Mouse (Mus musculus): ENCODE measurements around the gene Ppcs. TPM values are rescaled to one million over a fixed set of nuclear protein-coding genes. Genes with fewer than 3 reads are reported as not detected.

Gene Ppcs
- total RNA-seq (2021), result 1 to 10 TPM; 5.5 to 7.2 TPM

DNA sequence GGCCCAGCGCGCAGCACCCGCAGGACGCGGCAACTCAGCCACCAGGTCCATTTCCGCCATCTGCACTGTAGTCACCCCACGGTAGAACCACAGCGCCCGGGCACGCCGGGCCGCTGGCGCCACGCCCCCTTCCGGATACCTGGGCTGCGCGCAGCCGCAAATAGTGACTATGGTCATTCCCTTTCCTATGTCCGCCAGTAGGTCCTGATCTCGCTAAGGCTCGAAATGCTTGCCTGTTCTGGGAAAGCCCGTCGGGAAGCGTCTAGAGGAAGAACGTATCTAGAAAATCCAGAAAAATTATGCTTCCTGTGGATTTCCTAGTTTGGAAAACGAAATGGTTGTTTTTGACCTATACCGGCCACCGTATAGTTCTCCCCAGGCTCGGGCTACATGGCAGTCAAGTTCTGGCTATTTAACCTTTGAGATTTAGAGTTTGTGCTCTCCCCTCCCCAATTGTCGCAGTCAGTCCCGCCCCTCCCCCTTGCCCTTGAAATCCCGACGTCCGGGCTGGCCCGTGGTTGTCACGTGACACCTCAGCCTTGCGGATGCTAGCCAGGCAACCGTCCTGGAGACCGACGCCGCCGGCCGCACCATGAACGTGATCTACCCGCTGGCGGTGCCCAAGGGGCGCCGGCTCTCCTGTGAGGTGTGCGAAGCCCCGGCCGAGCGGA lies at the start of gene Ppcs, which contains the start of gene Zmynd12:
Ppcs (minus strand) TSS at position 127 of the 671 bp plus-strand sequence.
Zmynd12 (plus strand) TSS at position 521 of the 671 bp plus-strand sequence.
- intact Hi-C loops (cut with DNase I), result loop anchor here (5.0 kb wide), 1 partner anchor 40 kb away; no protein-coding TSS in a partner anchor
- peak; percentile 83 to 94 for DNase-seq (ENCODE audit: extremely low spot score in 1 of 2, low spot score in 2 of 2)

DNA sequence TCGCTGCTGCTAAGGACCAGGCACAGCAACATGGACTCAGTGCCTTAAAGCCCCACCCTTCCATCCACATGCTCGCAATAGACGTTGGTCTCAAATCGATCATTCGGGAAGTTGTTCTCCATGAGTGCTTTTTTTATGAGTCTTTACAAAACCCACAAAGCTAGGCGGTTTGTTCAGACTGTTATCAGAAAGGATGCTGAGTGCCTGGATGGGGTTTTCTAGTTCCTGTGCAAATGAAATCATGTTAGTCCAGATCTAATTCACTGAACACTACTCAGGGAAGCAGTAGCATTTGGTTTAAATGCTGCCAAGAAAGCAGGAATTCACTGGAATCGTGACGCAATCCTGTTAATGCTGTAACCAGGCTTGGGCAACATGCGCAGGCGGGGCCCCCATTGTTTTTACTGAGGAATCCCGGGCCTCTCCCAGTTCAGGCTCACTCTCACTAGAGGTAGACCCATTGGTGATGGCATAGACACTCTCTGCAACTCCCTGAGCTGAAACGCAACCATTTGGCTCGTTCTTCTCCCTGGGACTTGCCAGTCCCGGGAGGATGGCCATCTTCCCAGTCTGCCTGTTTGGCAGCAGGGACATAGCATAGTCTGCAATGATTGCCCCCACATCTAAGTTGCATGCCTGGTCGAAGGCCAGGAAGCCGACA lies 45.6 kb upstream of the Ppcs start:
- DNase-seq (ENCODE audit: extremely low spot score in 1 of 2, low spot score in 2 of 2), result no peak
- intact Hi-C loops (cut with DNase I), result no loop called here

DNA sequence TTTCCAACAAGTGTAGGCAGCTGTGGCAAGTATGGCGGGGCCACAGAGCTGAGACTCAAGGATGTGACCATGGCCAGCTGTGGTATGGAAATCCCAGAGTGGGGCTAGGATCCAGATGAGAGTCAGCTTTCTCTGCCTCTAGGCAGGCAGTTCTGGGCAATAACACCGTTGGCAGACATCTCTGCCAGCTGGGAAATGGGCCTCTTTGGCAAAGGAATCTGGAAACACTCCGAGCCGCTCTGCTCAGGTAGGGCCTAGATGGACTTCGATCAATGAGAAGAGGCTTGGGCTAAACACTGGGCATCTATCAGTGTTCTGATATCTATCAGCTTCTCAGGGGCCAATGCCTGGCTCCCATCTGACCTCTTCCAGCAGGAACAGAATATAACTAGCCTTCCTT lies 43.6 kb upstream of the Ppcs start:
- intact Hi-C loops (cut with DNase I), result no loop called here
- DNase-seq (ENCODE audit: extremely low spot score in 1 of 2, low spot score in 2 of 2), result no peak

DNA sequence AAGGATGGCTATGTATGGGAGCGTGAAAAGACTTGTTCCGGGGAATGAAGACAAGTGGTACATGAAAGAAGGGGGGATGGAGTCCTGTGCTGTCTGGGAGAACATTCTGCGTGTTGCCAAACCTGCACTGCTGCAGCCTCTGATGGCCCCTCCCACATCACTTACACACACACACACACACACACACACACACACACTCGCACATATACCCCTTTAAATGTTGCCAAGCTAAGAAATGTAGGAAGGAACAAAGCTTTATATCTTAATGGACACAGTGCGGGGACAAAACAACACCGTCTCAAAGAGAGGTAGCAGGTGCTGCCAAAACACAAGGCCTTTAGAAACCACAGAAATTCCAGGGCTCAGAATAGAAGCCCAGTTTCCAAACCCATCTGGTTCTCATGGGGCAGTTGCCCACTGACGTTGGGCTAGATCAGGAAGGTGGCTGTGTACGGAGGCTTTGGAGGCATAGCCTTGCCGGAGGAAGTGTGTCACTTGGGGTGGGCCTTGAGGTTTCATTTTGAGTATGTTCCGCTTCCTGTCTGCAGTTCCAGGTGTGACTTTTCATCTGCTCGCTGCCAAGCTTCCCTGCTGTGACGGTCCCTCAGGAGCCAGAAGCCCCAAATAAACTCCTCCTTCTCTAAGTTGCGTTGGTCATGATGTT lies 41.7 kb upstream of the Ppcs start:
- DNase-seq (ENCODE audit: extremely low spot score in 1 of 2, low spot score in 2 of 2), result no peak
- intact Hi-C loops (cut with DNase I), result loop anchor here (5.0 kb wide), 1 partner anchor 42 kb away; the partner anchor contains the start of genes Ppcs and Zmynd12

GRCm38 (mm10) chr4:119462858-119463755 lies 40.9 kb upstream of the Ppcs start:
- peak; percentile 44 to 77 for DNase-seq (ENCODE audit: extremely low spot score in 1 of 2, low spot score in 2 of 2)
- intact Hi-C loops (cut with DNase I), result loop anchor here (5.0 kb wide), 1 partner anchor 41 kb away; the partner anchor contains the start of genes Ppcs and Zmynd12

DNA sequence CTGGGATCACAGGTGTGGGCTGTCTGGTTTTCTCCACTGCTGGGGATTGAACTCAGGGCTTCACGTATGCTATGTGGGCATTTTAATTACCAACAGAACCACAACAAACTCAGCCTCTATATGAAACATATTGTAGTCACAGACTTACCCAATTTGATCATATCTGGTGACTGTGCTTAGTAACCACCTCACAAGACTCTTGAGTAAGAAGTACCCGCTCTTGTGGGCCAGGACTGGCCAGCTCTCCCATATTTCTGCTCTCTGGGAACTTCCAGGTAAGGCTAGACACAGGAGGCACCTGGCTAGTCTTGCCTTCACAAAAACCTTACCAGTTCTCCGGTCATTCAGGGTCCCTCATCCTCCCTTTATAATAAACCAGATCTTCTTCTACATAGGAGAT lies 40.2 kb upstream of the Ppcs start:
- no peak for DNase-seq (ENCODE audit: extremely low spot score in 1 of 2, low spot score in 2 of 2)
- intact Hi-C loops (cut with DNase I), result loop anchor here (5.0 kb wide), 1 partner anchor 40 kb away; the partner anchor contains the start of genes Ppcs and Zmynd12

DNA sequence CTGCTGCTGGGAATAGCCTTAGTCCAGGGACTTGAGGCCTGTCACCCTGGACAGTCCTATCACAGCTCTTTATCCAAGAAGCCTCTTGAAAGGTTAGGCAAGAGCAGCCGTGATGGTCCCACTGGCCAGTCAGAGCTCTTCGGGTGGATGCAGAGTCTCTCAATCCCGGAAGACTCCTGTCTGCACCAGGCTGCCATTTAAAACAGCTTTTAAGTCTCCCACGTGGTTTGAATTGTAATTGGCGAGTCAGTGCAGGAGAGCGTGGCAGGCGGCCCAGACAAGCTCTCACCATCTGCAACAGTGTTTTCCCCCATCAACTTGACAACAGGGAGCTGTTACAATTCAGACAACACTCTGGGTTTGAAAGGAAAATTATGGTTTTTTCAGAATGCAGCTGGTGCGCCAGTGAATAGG lies 38.5 kb upstream of the Ppcs start:
- intact Hi-C loops (cut with DNase I), result loop anchor here (5.0 kb wide), 1 partner anchor 38 kb away; the partner anchor contains the start of genes Ppcs and Zmynd12
- peak; percentile 78 to 89 for DNase-seq (ENCODE audit: extremely low spot score in 1 of 2, low spot score in 2 of 2)

GRCm38 (mm10) chr4:119460296-119460695 lies 38.1 kb upstream of the Ppcs start:
- intact Hi-C loops (cut with DNase I), result loop anchor here (5.0 kb wide), 1 partner anchor 38 kb away; the partner anchor contains the start of genes Ppcs and Zmynd12
- peak; percentile 40 to 52 for DNase-seq (ENCODE audit: extremely low spot score in 1 of 2, low spot score in 2 of 2)

GRCm38 (mm10) chr4:119453533-119453932 lies 31.3 kb upstream of the Ppcs start:
- intact Hi-C loops (cut with DNase I), result no loop called here
- DNase-seq (ENCODE audit: extremely low spot score in 1 of 2, low spot score in 2 of 2), result no peak

GRCm38 (mm10) chr4:119453128-119453527 lies 30.9 kb upstream of the Ppcs start:
- DNase-seq (ENCODE audit: extremely low spot score in 1 of 2, low spot score in 2 of 2), result no peak
- intact Hi-C loops (cut with DNase I), result no loop called here

DNA sequence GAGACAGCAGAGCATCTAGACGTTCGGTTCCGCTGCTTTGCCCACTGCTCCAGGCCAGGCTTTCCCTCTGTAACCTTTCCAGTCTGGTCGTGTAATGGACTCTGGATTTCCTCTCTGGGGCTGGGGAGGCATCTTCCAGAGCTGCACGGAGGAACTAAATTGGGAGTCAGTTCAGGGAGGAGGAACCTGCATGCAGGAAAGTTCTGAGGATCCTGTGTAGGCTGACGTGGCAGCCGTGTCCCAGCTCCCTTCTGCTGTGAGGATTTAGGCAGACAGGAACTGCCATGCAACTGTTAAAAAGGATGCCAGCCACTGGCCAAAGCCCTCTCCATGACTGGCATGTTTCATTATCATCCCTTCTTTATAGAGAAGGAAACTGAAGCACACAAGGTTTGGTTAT lies 28.2 kb upstream of the Ppcs start:
- intact Hi-C loops (cut with DNase I), result no loop called here

GRCm38 (mm10) chr4:119447786-119448185 lies 25.6 kb upstream of the Ppcs start:
- no peak for DNase-seq (ENCODE audit: extremely low spot score in 1 of 2, low spot score in 2 of 2)
- intact Hi-C loops (cut with DNase I), result no loop called here

More for the DNA sequence above, 28.2 kb upstream of the Ppcs start:
- no peak for DNase-seq (ENCODE audit: extremely low spot score in 1 of 2, low spot score in 2 of 2)

DNA sequence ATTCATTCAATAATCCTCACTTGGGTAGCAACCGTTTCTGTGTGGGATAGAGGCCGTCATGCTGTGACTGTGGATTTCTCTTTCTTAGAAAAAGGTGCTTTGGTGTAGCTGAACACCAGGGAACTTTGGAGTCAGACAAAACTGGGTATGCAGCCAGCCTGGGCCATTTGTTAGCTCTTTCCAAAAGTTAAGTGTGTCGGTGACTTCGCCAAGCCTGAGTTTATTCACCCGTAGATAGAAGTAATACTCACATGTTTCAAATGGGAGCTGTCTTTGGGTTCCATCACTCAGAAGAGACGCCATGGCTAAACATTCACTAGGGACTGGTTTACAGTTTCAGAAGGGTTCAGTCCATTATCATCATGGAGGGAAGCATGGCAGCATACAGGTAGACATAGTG lies 25.0 kb upstream of the Ppcs start:
- DNase-seq (ENCODE audit: extremely low spot score in 1 of 2, low spot score in 2 of 2), result no peak
- intact Hi-C loops (cut with DNase I), result no loop called here

- intact Hi-C loops (cut with DNase I), result no loop called here
- no peak for DNase-seq (ENCODE audit: extremely low spot score in 1 of 2, low spot score in 2 of 2)
These were observed 20.3 kb upstream of the Ppcs start for GRCm38 (mm10) chr4:119442539-119442938.

GRCm38 (mm10) chr4:119441836-119442235 lies 19.6 kb upstream of the Ppcs start:
- DNase-seq (ENCODE audit: extremely low spot score in 1 of 2, low spot score in 2 of 2), result no peak
- intact Hi-C loops (cut with DNase I), result no loop called here

- intact Hi-C loops (cut with DNase I), result no loop called here
- DNase-seq (ENCODE audit: extremely low spot score in 1 of 2, low spot score in 2 of 2), result no peak
These were observed 15.7 kb upstream of the Ppcs start for GRCm38 (mm10) chr4:119437936-119438335.

DNA sequence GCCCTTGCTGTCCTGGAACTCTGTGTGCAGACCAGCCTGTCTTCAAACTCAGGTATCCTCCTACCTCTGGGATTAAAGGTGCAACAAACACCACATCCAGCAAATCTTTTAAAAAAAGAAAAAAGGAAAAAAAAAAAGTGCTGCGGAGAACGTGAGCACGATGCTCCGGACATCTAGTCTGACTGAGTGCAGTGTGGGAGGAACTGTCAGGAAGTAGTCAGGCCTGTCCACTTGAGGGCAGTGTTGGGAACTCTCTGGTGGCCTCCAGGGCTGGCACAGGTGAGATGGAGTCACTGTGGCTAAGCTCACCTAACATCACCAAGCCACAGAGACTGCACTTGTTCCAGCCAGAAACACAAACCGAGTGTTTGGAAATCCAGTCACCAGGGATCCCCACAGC lies 8.5 kb upstream of the Ppcs start:
- DNase-seq (ENCODE audit: extremely low spot score in 1 of 2, low spot score in 2 of 2), result peak in 1 of 2 experiments; percentile 46
- intact Hi-C loops (cut with DNase I), result no loop called here

DNA sequence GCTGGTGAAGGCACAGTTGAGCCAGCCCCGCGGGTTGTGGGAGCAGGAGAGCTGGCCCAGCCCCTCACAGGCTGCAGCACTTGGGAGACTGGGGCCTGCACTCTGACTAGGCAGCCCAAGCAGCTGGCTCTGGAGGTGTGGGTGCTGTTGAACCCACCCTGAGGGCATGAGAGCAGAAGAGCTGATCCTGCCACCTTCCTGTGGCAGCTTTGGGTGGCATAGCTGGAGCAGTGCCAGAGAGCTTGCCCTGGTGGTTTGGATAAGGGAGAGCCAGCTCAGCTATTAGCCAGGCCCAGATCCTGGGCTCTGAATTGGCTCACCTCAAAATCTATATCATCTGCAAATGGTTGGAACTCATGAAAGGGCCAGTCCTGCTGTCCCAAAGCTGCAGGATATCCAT lies 5.5 kb upstream of the Ppcs start:
- intact Hi-C loops (cut with DNase I), result no loop called here

More for the DNA sequence above, 5.5 kb upstream of the Ppcs start:
- no peak for DNase-seq (ENCODE audit: extremely low spot score in 1 of 2, low spot score in 2 of 2)

All from left cerebral cortex, postnatal 10 days (tissue).